Mouse (Mus musculus): Measurements from ENCODE around the gene Zfp592. TPM values are rescaled to one million over a fixed set of nuclear protein-coding genes. Genes with fewer than 3 reads are reported as not detected.

Gene Zfp592
- total and polyA plus RNA-seq, 2 experiments from 2014 or later = 4.4 to 25.6 TPM

DNA sequence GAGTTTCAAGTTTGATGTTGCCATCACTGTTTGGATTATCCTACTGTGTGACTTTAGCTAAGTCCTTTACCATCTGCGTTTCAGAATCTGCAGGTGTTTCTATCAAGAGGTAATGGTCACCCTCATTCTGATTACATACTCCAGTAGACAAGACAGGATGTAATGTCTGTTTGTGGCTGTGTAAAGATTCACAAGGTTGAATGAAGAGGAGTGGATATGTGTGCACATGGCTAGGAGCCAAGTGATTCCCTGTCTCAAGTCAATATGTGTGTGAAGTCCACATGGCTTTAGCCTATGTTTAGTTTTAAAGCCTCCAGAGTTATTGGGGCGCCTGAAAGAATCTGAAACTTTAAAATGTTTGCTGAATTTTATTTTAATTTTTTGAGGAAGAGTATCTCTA is 6.1 kb downstream of the Zfp592 start:
- no peak for TF ChIP-seq CTCF (IDR thresholded peaks at IDR 0.05)
- no peaks in the 10 kb centered on the region for H3K27me3 ChIP-seq (ENCODE audit: insufficient read depth, low read length)
- DNase-seq (ENCODE audit: low spot score) (no peak), ATAC-seq (ENCODE audit: low FRiP score) (no peak)
- H3K4me2 ChIP-seq (ENCODE audit: low read depth, low read length, poor library complexity, severe bottlenecking) = no peak overlapping the region
- H3K9me3 ChIP-seq (ENCODE audit: low read length) = no peaks in the 10 kb centered on the region
- no peaks in the 10 kb centered on the region for H3K36me3 ChIP-seq (ENCODE audit: insufficient read depth, low read length)
- H3K27ac ChIP-seq (ENCODE audit: low read depth, low read length) = no peak overlapping the region
- H3K4me1 ChIP-seq (ENCODE audit: insufficient read depth, low read length) = 0 out of 2 replicates have a peak, but pooled peaks cover 6% of the 10 kb centered on the region
- no peak overlapping the region for H3K9ac ChIP-seq (replicated peaks; ENCODE audit: low read length, poor library complexity, severe bottlenecking)
- no peak overlapping the region for H3K4me3 ChIP-seq (ENCODE audit: low read depth, low read length)
- WGBS = 94% methylated on average over 2 of the region's 2 CpGs

DNA sequence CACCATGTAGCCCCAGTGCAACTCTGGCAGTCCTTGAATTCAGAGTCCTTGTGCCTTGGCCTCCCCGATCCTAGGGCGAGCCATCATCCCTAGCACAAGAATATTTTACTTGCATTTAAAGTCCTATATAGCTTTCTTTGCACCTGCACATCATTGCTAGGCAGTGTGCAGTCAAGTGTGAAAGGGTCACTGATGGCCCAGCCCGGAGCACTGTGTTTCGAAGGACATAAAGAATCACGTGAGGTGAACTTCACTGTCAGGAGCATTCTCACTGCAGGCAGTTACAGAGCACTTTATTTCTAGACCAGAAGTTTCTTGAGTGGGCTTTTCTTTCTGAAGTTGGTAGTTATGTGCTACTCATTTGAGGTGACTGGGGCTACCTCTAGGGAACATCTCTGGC is 8.4 kb downstream of the Zfp592 start:
- WGBS = 61% methylated on average over 5 of the region's 5 CpGs
- DNase-seq (ENCODE audit: low spot score) = no peak
- Histone ChIP-seq H3K27ac (ENCODE audit: low read depth, low read length) (no peak overlapping the region), H3K36me3 (ENCODE audit: insufficient read depth, low read length) (no peaks in the 10 kb centered on the region), H3K4me2 (ENCODE audit: low read depth, low read length, poor library complexity, severe bottlenecking) (no peak overlapping the region), H3K9me3 (ENCODE audit: low read length) (no peaks in the 10 kb centered on the region), H3K4me3 (ENCODE audit: low read depth, low read length) (no peak overlapping the region), H3K4me1 (ENCODE audit: insufficient read depth, low read length) (no peaks in the 10 kb centered on the region), H3K9ac (replicated peaks; ENCODE audit: low read length, poor library complexity, severe bottlenecking) (no peak overlapping the region), H3K27me3 (ENCODE audit: insufficient read depth, low read length) (no peaks in the 10 kb centered on the region)
- TF ChIP-seq CTCF (IDR thresholded peaks at IDR 0.05) = no peak
- no peak for ATAC-seq (ENCODE audit: low FRiP score)

DNA sequence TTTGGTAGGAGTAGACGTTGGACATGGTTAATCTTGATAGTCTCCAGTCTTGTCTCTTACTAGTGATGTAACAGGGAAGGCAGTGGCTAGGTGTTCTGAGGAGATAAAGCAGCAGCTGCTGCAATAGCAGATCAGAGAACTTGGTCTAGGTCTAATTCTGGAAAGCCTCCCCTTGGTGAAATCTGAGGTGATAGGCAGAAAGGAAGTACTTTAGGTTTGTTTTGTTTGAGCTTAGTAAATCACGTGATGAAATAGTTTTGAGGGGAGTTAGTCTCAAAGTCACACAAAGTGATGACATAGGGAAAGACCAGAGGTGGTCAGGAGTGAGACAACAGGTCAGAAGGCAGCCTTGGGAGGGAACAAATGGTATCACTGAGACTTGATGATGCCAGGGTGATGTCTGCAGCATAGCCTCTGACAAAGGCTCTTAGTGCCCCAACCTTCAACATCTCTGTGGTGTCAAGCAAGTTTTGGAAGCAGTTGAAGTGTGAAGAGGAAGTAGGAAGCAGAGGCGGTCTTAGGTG is 11.1 kb downstream of the Zfp592 start:
- H3K4me3 ChIP-seq (ENCODE audit: low read depth, low read length) = no peak overlapping the region
- no peak for ATAC-seq (ENCODE audit: low FRiP score)
- TF ChIP-seq CTCF (IDR thresholded peaks at IDR 0.05) = no peak

DNA sequence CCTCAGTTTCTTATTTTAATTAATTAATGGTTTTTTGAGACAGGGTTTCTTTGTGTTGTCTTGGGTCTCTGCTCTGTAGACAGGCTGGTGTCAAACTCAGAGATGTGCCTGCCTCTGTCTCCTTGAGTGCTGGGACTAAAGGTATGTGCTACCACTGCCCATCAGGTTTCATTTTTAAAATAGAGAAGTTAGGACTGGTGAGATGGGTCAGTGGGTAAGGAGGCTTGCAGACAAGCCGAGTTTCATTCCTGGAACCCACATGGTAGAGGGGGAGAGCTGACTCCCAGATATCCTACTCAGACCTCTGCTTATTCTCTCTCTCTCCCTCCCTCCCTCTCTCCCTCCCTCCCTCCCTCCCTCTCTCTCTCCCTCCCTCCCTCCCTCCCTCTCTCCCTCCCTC is 12.5 kb downstream of the Zfp592 start:
- TF ChIP-seq CTCF (IDR thresholded peaks at IDR 0.05) = no peak
- Histone ChIP-seq H3K9ac (replicated peaks; ENCODE audit: low read length, poor library complexity, severe bottlenecking) (no peak overlapping the region), H3K27ac (ENCODE audit: low read depth, low read length) (no peak overlapping the region), H3K27me3 (ENCODE audit: insufficient read depth, low read length) (no peaks in the 10 kb centered on the region), H3K4me1 (ENCODE audit: insufficient read depth, low read length) (no peaks in the 10 kb centered on the region), H3K36me3 (ENCODE audit: insufficient read depth, low read length) (peaks cover 3% of the 10 kb centered on the region; the same call in 1 of the 2 replicates), H3K9me3 (ENCODE audit: low read length) (no peaks in the 10 kb centered on the region), H3K4me2 (ENCODE audit: low read depth, low read length, poor library complexity, severe bottlenecking) (no peak overlapping the region), H3K4me3 (ENCODE audit: low read depth, low read length) (no peak overlapping the region)
- no peak for DNase-seq (ENCODE audit: low spot score)
- ATAC-seq (ENCODE audit: low FRiP score) = no peak
- WGBS = 69% methylated on average over 1 of the region's 1 CpGs

More for the DNA sequence above, 11.1 kb downstream of the Zfp592 start:
- 80% methylated on average over 3 of the region's 3 CpGs for WGBS
- H3K9ac ChIP-seq (replicated peaks; ENCODE audit: low read length, poor library complexity, severe bottlenecking) = no peak overlapping the region
- no peaks in the 10 kb centered on the region for H3K4me1 ChIP-seq (ENCODE audit: insufficient read depth, low read length)
- H3K27me3 ChIP-seq (ENCODE audit: insufficient read depth, low read length) = no peaks in the 10 kb centered on the region
- no peaks in the 10 kb centered on the region for H3K9me3 ChIP-seq (ENCODE audit: low read length)
- no peak overlapping the region for H3K4me2 ChIP-seq (ENCODE audit: low read depth, low read length, poor library complexity, severe bottlenecking)
- no peak overlapping the region for H3K27ac ChIP-seq (ENCODE audit: low read depth, low read length)
- DNase-seq (ENCODE audit: low spot score) = no peak
- H3K36me3 ChIP-seq (ENCODE audit: insufficient read depth, low read length) = no peaks in the 10 kb centered on the region; the same call in 1 of the 2 replicates

DNA sequence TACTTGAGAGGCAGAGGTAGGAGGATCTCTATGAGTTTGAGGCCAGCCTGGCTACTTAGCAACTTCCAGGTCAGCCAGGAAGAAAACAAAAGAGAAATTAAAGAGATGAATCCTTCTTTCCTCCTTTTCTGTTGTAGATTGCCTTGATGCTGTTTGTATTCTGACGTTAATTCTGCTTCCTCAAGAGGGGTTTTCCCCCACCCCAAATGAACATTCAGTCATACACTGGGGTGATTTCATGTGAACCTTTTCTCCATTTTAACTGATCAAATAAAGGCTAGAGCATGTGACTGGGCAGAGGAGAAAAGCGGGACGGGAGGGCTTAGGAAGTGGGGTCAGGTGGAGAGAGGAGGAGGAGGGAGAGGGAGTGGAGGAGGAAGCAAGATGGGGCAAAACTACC is 14.8 kb downstream of the Zfp592 start:
- Histone ChIP-seq H3K36me3 (ENCODE audit: insufficient read depth, low read length) (peaks cover 7% of the 10 kb centered on the region; the same call in 1 of the 2 replicates), H3K27me3 (ENCODE audit: insufficient read depth, low read length) (no peaks in the 10 kb centered on the region), H3K4me2 (ENCODE audit: low read depth, low read length, poor library complexity, severe bottlenecking) (no peak overlapping the region), H3K4me1 (ENCODE audit: insufficient read depth, low read length) (no peaks in the 10 kb centered on the region), H3K9me3 (ENCODE audit: low read length) (no peaks in the 10 kb centered on the region), H3K4me3 (ENCODE audit: low read depth, low read length) (no peak overlapping the region), H3K9ac (replicated peaks; ENCODE audit: low read length, poor library complexity, severe bottlenecking) (no peak overlapping the region), H3K27ac (ENCODE audit: low read depth, low read length) (no peak overlapping the region)
- DNase-seq (ENCODE audit: low spot score) (no peak), ATAC-seq (ENCODE audit: low FRiP score) (no peak)
- WGBS = 79% methylated on average over 3 of the region's 3 CpGs
- no peak for TF ChIP-seq CTCF (IDR thresholded peaks at IDR 0.05)

DNA sequence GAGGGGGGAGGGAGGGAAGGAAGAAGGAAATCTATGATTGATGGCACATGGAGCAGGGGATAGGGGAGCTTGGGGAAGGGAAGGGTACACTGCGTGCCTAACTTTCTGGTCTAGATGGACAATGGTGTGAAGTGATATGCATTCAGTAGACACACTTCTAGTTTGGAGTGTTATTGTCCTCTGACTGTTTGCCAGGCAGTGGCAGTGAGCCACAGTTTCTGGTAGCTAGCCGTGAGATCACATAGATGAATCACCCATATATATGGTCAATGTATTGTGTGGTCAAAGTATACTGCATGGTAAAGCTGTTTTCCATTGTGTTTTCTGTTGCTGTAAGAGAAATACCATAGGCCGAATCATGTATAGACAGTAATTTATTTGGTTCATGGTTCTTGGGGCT is 18.1 kb downstream of the Zfp592 start:
- H3K27me3 ChIP-seq (ENCODE audit: insufficient read depth, low read length) = no peaks in the 10 kb centered on the region

More for the DNA sequence above, 18.1 kb downstream of the Zfp592 start:
- H3K4me2 ChIP-seq (ENCODE audit: low read depth, low read length, poor library complexity, severe bottlenecking) = no peak overlapping the region
- H3K9me3 ChIP-seq (ENCODE audit: low read length) = no peaks in the 10 kb centered on the region
- WGBS = 94% methylated on average over 3 of the region's 3 CpGs
- H3K4me1 ChIP-seq (ENCODE audit: insufficient read depth, low read length) = no peaks in the 10 kb centered on the region
- H3K27ac ChIP-seq (ENCODE audit: low read depth, low read length) = no peak overlapping the region
- no peak overlapping the region for H3K4me3 ChIP-seq (ENCODE audit: low read depth, low read length)
- ATAC-seq (ENCODE audit: low FRiP score) (no peak), DNase-seq (ENCODE audit: low spot score) (no peak)
- H3K36me3 ChIP-seq (ENCODE audit: insufficient read depth, low read length) = peaks cover 7% of the 10 kb centered on the region; the same call in 1 of the 2 replicates
- TF ChIP-seq CTCF (IDR thresholded peaks at IDR 0.05) = no peak
- no peak overlapping the region for H3K9ac ChIP-seq (replicated peaks; ENCODE audit: low read length, poor library complexity, severe bottlenecking)
